Mouse (Mus musculus) stomach, postnatal 0 days (tissue): ENCODE data around the gene S100a2. TPM values are rescaled to one million over a fixed set of nuclear protein-coding genes. Genes with fewer than 3 reads are reported as not detected.

Source experiments
- ATAC-seq: fragments of 200-750 bp; cut with Nextera tagmentation; 2 replicates; pipeline ENCODE4 v1.8.0; 2017; ENCODE audit not compliant: low FRiP score, low TSS enrichment
- DNase-seq: peaks from one replicate; pipeline ENCODE4 v3.0.0-alpha.2; 2016; ENCODE audit warnings: low spot score
- H3K27ac ChIP-seq: fragments of 300-500 bp; sonication (generic); replicated peaks from 2 replicates; pipeline ENCODE4 v1.5.1; 2014; ENCODE audit warnings: mild to moderate bottlenecking, control low read depth
- H3K27me3 ChIP-seq: fragments of 300-500 bp; sonication (generic); 2 replicates; pipeline ENCODE4 v1.6.1; 2014; ENCODE audit warnings: low read length; ENCODE audit not compliant: control insufficient read depth, insufficient read depth
- H3K36me3 ChIP-seq: fragments of 300-500 bp; sonication (generic); 2 replicates; pipeline ENCODE4 v1.6.1; 2014; ENCODE audit warnings: low read length, mixed read lengths; ENCODE audit not compliant: control insufficient read depth, insufficient read depth
- H3K4me1 ChIP-seq: fragments of 300-500 bp; sonication (generic); replicated peaks from 2 replicates; pipeline ENCODE4 v1.6.1; 2014; ENCODE audit warnings: antibody characterized with exemption; ENCODE audit not compliant: control insufficient read depth, insufficient read depth
- H3K4me2 ChIP-seq: fragments of 300-500 bp; sonication (generic); replicated peaks from 2 replicates; pipeline ENCODE4 v1.6.1; 2014; ENCODE audit warnings: low read depth, mild to moderate bottlenecking, control low read depth, moderate library complexity
- H3K4me3 ChIP-seq: fragments of 300-500 bp; sonication (generic); 2 replicates; pipeline ENCODE4 v1.5.1; 2014; ENCODE audit warnings: low read depth, low read length, control low read depth
- H3K9ac ChIP-seq: fragments of 300-500 bp; sonication (generic); 2 replicates; pipeline ENCODE4 v1.6.1; 2014; ENCODE audit warnings: mild to moderate bottlenecking, low read length, control low read depth, mixed read lengths
- H3K9me3 ChIP-seq: fragments of 300-500 bp; sonication (generic); 2 replicates; pipeline ENCODE4 v1.6.1; 2016; ENCODE audit warnings: low read length; ENCODE audit not compliant: control insufficient read depth
- CTCF ChIP-seq: IDR thresholded peaks from 2 replicates; pipeline ENCODE4 v1.5.1; 2016; ENCODE audit warnings: antibody characterized with exemption, low read depth, mild to moderate bottlenecking, moderate library complexity
- EP300 ChIP-seq: optimal IDR thresholded peaks from 2 replicates; pipeline ENCODE3; 2016; ENCODE audit warnings: antibody characterized with exemption
- WGBS: fragments of 180-500 bp; shearing (Covaris S2); extraction: QIAGEN DNeasy Blood & Tissue Kit; methylation state at CpG from one replicate; pipeline ENCODE4 v1.1.7; 2014; 5-methylcytosine and 5-hydroxymethylcytosine counted together
- polyA plus RNA-seq: library from polyadenylated mRNA; unstranded; fragments of >200 nt; fragmentation: Nextera tagmentation; extraction: Ambion mirVana; gene quantifications from 2 replicates; pipeline ENCODE4 v1.2.1, GENCODE M21; 2015

Gene S100a2
- polyA plus RNA-seq, 1 experiment from 2014 or later = 0.65 TPM

DNA sequence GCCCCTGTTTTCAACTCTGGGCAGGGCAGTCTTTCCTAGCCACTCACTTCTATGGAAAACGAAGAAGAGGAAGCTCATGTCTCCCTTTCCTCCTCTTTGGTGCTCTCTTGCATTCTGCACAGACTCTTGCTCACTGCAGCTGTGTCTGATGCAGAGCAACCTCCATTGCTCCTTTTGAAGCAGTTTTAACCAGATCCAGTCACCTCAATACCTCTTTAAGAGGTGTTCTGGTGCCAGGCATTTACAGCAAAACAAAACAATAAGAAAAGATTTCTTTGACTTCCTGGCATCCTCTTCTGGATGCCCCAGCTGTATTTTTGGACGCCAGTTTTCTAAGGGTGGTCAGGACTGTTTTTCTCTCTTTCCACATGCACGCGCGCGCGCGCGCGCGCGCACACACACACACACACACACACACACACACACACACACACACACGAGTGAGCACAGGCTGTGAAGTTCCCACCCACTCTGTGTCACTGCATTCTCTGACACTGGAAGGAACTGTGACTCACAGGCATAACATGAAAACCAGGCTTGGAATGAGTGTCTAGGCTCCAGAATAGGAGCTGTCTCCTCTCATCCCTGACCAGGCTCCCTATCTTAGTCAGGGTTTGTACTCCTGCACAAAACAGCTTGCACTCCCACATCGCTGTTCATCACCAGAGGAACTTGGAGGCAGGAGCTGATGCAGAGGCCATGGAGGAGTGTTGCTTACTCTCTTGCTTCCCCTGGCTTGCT is 2.5 kb upstream of the S100a2 start:
- TF ChIP-seq EP300 = no peak
- TF ChIP-seq CTCF = no peak
- Histone ChIP-seq H3K9me3 (no peaks in the 10 kb centered on the region), H3K4me2 (no peak overlapping the region), H3K9ac (no peak overlapping the region), H3K36me3 (no peaks in the 10 kb centered on the region), H3K4me3 (no peak overlapping the region), H3K27ac (peak overlapping the region; percentile 97), H3K4me1 (peaks cover 5% of the 10 kb centered on the region), H3K27me3 (no peaks in the 10 kb centered on the region)
- ATAC-seq (peak; percentile 54), DNase-seq (peak; percentile 47)
- WGBS = 67% methylated on average over 14 of the region's 14 CpGs

DNA sequence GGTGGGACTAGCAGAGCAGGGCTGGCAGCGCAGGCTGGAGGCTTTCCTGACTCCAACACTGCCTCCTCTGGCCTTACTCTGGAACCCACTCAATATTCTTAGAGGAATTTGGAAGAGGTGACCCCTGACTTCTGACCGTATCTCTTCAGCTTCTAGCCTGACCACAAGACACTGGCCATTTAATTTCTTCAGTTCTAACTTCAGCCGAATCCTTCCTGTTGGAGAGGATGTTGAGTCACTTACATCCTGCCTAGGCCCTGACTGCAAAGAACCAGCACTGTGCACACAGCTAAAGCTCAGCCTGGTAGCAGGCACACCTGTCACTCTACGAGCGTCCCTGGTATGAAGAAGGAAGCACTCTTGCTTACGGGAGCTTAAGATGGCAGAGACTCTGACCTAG is 657 bp upstream of the S100a2 start:
- no peak overlapping the region for H3K9ac ChIP-seq
- peaks cover 5% of the 10 kb centered on the region for H3K4me1 ChIP-seq
- H3K9me3 ChIP-seq = no peaks in the 10 kb centered on the region
- H3K36me3 ChIP-seq = no peaks in the 10 kb centered on the region
- 69% methylated on average over 6 of the region's 6 CpGs for WGBS
- H3K4me3 ChIP-seq = no peak overlapping the region
- no peak for ATAC-seq
- peak overlapping the region; percentile 77 for H3K27ac ChIP-seq
- no peaks in the 10 kb centered on the region for H3K27me3 ChIP-seq
- no peak for DNase-seq
- no peak overlapping the region for H3K4me2 ChIP-seq
- TF ChIP-seq CTCF (no peak), EP300 (no peak)

DNA sequence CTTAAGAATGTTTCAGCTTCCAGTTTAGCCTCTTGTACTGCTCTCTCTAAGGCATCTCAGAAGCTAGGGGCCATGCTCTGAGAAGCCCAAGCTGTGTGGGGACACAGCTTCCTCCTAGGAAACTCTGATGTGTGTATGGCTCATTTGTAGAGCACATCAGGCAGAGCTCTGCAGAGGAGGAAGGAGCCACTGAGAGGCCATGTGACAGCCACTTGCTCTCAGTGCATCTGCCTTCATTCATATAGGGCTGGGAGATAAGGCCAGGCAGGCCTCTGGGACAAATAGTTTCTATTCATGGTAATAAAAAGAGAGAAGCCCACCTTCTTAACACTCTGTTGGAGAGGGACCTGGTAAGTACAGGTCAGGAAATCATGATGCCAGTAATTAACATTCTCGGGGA is 4.4 kb downstream of the S100a2 start:
- Histone ChIP-seq H3K4me3 (no peak overlapping the region), H3K4me1 (no peaks in the 10 kb centered on the region), H3K4me2 (no peak overlapping the region), H3K36me3 (no peaks in the 10 kb centered on the region), H3K9me3 (no peaks in the 10 kb centered on the region), H3K9ac (no peak overlapping the region), H3K27ac (no peak overlapping the region), H3K27me3 (no peaks in the 10 kb centered on the region)
- no peak for TF ChIP-seq CTCF
- no peak for TF ChIP-seq EP300
- no peak for ATAC-seq
- DNase-seq = no peak
- WGBS = 85% methylated on average over 1 of the region's 1 CpGs

DNA sequence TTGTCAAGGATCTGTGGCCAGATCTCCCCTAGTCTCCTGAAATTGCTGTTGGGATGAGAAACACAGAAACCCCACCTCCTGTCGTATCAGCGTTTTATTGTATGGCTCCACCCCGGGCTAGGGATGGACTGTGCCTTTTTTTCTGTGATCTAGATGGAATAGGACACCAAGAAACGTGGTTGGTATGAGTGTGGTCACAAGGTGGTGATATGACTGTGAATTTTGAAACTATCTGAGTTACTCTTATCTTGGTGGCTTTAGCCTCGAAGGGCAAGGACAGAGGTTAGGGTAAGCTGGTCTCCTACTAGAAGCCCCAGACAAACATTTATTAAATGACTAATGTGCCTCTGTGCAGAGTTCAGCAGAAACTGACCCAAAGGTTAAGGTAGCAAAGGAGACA is 5.5 kb downstream of the S100a2 start:
- no peaks in the 10 kb centered on the region for H3K27me3 ChIP-seq
- H3K4me3 ChIP-seq = no peak overlapping the region
- no peaks in the 10 kb centered on the region for H3K9me3 ChIP-seq
- 46% methylated on average over 5 of the region's 5 CpGs for WGBS
- no peaks in the 10 kb centered on the region for H3K36me3 ChIP-seq
- 0 out of 2 replicates have a peak overlapping the region, but pooled peaks have one; percentile 6 for H3K27ac ChIP-seq
- H3K4me2 ChIP-seq = no peak overlapping the region
- TF ChIP-seq EP300 = no peak
- TF ChIP-seq CTCF = no peak
- peaks cover 5% of the 10 kb centered on the region; the same call in 1 of the 2 replicates for H3K4me1 ChIP-seq
- ATAC-seq (peak; percentile 65), DNase-seq (no peak)
- H3K9ac ChIP-seq = no peak overlapping the region

DNA sequence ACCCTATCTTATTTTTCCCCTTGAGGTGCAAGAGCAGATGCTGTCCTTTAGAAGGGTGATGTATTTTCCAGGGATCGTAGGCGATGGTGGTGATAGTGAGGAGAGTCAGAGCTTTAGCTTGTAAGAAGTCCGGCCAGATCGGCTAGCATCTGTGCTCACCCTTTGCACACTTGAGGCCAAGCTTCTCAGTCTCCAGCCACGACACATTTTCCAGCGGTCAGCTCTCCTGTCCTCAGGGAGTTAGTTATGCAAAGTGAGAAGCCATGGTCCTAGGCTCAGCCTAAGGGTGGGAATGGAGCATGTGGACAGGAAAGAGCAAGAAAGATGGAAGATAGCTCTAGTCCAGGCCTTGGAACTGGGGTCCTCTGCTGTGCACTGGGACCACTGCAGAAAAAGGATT is 6.8 kb downstream of the S100a2 start:
- Histone ChIP-seq H3K9me3 (no peaks in the 10 kb centered on the region), H3K4me2 (no peak overlapping the region), H3K27me3 (no peaks in the 10 kb centered on the region), H3K9ac (no peak overlapping the region), H3K4me1 (peaks cover 7% of the 10 kb centered on the region; the same call in 1 of the 2 replicates), H3K27ac (no peak overlapping the region), H3K36me3 (no peaks in the 10 kb centered on the region), H3K4me3 (no peak overlapping the region)
- ATAC-seq (no peak), DNase-seq (no peak)
- TF ChIP-seq EP300 (no peak), CTCF (no peak)
- 86% methylated on average over 6 of the region's 6 CpGs for WGBS

DNA sequence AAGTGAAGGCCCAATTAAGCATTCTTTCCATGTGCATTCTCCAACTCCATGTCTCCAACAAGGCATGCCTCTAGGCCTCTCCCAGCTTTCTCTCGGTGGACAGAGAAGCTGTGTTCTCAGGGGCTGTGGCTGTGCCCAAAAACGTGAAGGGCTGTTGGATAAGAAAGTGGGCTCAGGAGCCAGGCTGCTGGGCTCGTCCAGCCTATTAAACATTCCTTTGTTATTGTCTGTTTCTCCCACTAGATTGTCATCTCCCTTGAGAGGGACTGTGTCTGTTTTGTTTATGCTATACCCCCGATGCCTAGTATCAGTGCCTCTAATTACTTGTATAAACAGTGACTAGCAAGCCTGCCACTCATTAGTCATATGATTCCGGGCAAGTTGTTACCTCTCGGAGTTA is 7.7 kb downstream of the S100a2 start:
- no peak for DNase-seq
- peaks cover 7% of the 10 kb centered on the region; the same call in 1 of the 2 replicates for H3K4me1 ChIP-seq

More for the DNA sequence above, 7.7 kb downstream of the S100a2 start:
- Histone ChIP-seq H3K9me3 (no peaks in the 10 kb centered on the region), H3K9ac (no peak overlapping the region), H3K4me2 (no peak overlapping the region), H3K4me3 (no peak overlapping the region), H3K27ac (0 out of 2 replicates have a peak overlapping the region, but pooled peaks have one; percentile 35), H3K36me3 (no peaks in the 10 kb centered on the region), H3K27me3 (no peaks in the 10 kb centered on the region)
- ATAC-seq = no peak
- TF ChIP-seq CTCF (no peak), EP300 (no peak)
- WGBS = 28% methylated on average over 6 of the region's 6 CpGs
